Mouse (Mus musculus) heart, adult 9 months (tissue): ENCODE data around the gene Cebpa.

Experiments
- DNase-seq, 2 experiments: peaks; one replicate each; pipeline ENCODE4 v3.0.0; 2022; ENCODE audit warnings: low spot score in 2 of 2

The Cebpa gene

DNA sequence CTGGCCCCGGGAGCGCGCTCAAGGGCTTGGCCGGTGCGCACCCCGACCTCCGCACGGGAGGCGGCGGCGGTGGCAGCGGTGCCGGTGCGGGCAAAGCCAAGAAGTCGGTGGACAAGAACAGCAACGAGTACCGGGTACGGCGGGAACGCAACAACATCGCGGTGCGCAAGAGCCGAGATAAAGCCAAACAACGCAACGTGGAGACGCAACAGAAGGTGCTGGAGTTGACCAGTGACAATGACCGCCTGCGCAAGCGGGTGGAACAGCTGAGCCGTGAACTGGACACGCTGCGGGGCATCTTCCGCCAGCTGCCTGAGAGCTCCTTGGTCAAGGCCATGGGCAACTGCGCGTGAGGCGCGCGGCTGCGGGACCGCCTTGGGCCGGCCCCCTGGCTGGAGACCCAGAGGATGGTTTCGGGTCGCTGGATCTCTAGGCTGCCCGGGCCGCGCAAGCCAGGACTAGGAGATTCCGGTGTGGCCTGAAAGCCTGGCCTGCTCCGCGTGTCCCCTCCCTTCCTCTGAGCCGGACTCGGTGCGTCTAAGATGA lies 1.1 kb downstream of the Cebpa start:
- DNase-seq, result peak; percentile 40 to 42

DNA sequence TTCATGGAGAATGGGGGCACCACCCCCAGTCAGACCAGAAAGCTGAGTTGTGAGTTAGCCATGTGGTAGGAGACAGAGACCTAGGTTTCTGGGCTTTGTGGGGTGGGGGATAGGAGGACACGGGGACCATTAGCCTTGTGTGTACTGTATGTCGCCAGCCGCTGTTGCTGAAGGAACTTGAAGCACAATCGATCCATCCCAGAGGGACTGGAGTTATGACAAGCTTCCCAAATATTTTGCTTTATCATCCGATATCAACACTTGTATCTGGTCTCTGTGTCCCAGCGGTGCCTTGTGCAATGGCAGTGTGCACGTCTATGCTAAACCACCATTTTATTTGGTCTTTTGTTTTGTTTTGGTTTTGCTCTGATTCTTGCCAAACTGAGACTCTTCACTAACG lies 2.1 kb downstream of the Cebpa start:
- no peak for DNase-seq

DNA sequence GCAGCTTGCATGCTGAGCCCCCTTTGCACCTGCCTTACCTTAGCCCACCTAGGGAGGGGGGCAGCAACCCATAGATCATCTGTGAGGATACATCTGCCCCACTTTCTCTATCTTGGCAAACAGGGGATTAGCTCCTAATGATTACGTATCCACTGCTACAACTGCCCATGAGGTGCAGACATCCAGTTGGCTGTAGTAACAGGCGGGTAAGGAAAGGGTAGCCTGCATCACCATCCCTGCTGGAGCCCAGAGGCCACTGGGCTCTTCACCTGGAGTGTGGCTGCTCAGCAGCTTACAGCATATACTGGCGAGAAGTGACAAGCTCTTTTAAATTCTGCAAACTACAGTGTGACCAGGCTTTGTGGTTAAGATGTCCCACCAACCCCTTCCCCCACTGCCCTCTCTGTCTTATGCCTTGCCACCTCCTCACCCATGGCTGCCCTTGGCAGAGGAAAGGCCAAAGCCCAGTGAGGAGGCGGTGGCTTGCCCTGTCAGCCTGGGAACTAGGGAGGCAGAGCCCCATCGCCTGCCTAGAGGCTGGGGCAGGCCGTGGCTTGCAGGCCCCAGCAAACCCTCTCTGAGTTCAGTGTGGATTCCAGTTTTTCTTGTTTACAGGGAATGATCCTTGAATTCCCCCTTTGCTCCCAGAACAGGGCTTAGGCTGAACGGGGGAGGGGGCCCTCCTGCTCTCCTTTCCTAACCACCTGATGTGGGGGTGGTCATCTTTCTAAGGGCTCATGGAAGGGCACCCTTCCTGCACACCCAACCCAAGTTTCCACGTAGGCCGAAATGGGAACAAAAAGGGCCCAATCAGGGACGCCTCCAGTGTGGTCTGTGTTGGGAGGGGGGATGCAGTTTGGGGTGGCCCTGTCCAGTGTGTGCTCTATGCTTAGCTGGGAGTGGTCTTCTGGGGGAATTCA lies 3.6 kb downstream of the Cebpa start:
- no peak for DNase-seq

DNA sequence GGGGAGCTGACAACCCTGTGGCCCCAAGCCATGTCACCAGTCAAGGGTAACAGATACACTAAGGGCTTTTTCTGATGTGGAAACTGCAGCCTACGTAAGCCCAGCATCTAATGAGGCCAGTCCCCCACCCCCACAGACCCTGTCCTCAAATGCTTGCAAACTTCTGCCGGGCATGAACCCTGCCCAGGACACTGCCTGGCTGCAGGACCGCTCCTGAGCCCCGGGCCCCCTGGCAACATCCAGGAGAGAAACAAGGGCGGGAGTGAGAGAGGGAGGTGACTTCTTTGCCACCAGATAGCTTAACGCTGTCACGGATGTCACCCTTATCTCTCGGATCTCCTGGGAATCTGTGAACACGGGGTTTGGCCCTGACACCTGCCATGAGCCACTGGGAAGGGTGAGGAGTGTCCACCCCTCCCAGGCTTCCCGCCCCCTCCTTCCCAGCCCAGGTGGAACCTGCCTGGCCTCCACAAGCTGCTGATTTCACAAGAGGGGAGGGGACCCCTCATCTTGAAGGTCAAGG lies 4.4 kb downstream of the Cebpa start:
- DNase-seq, result no peak

DNA sequence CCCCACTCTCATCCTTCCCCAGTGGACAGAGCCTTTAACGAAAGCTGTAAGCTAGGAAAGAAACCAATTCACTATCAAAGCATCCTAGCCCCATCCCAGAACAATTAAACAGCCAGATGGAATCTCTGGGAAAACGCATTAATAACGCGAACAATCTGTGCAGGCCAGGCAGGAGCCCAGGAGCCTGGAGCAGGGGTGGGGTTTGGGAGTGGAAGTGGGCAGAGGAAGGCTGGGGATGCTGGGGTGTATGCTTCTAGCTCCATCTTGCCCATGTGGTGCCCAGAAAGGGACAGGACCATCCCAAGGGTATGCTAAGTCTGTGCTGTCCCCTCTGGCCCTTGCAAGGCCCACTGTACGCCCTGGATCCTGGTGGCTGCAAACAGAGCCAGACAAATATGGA lies 5.1 kb downstream of the Cebpa start:
- no peak for DNase-seq

DNA sequence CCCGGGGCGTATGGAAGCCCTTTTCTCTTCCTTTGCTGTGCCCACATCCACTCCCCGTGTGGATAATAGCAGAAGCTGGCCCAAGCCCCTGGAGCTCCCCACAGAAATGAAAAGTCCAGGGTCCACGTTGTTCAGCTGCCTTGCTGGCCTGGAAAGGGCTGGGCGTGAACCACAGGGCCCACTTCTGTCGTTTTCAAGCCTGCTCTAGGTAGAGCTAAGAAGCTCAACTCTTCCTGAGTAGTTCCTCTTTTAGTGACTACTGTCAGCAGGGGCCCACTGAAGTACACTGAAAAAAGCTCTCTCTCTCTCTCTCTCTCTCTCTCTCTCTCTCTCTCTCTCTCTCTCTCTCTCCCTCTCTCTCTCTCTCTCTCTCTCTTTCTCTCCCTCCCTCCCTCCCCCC lies 5.7 kb downstream of the Cebpa start:
- DNase-seq, result no peak

DNA sequence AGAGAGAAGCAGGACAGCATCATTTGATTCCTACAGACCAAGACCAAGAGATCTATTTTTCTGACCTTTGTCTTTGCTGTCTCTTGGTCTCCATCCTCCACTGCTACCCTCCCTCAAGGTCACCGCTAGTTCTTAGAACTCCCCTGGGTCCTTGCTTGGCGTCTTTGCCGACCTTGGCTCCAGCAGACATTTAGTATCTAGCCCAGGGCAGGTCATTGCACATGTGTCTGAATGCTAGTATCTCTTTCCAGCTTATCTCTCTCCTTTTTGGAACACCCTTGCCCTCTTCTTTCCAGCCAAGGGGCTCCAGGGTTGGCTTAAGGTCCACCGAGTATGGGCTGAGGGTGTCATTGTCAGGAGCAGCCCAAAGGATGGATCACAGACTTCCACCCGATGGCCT lies 6.9 kb downstream of the Cebpa start:
- no peak for DNase-seq

DNA sequence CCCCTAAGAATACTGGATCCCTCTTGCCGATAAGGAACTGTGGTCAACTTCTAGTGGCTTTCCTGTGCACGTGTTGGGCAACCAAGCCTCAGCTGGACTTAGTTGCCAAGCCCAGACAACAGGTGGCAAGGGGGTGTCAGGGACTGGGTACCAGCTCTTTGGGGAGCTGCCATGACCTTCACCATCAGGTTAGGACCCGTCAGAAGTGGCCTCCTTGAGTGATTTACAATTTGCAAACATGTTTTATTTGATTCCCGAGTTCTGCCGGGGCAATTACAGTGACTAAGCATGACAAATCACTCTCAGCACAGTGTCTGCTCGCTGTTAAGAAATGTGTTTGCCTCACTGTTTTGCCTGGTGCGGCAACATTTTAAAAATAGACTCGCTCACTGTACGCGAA lies 7.9 kb downstream of the Cebpa start:
- DNase-seq, result no peak

DNA sequence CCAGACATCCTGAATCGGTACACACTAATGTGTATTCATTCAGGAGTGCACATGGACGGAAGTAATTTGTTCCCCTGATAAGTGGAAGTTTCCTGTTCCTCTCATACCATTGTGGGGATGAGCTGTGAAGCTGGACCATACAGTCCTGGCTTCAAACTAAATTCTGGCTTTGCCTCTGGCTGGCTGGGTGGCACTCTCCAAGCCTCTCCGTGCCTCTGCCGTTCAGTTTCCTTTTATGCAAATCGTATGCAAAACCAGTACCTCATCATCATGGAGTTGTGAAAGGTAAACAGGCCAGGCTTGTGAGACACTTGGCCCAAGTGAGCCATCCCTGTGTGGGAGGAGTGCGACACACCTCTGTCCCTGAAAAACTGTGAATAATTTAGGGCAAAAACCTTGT lies 8.6 kb downstream of the Cebpa start:
- no peak for DNase-seq

DNA sequence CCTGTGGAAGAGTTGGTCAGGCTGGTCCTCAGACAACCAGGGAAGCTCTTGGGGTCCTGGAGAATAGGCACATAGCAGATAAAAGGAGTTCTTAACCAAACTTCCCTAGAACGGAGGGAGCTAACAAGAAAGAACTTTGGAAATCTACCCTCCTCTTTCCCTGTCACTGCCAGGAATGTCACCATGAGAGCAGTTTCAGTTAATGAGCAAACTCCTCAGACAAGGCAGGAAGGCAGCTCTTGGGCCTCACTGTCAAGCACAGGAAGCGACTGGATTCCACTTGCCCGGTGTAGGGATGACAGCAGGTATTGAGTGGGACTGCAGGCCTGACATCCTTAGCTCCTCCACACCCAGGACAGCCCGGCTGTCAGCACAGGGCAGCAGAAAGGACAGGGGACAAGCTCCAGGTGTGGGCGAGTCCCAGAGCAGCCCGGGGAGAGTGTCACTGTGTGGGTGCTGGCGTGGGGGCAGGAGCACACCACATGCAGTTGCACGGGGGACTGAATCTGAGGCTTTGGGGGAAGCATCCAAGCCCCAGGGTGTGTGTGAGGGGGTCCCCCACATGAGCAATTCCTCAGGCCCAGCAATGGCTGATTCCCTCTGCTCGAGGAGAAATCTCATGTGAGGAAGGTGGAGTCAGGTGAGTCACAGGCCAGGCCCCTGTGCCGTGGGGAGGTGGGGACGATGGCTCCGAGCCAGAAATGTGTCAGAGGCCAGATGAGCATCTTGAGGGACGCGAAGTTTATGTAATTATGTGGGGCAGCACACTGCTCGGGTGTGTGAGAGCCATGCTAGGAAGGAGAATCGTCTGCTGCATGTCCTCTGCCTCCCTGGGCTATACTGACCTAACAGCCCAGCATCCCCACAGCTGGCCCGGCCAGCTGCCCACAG lies 9.8 kb downstream of the Cebpa start:
- DNase-seq, result no peak

DNA sequence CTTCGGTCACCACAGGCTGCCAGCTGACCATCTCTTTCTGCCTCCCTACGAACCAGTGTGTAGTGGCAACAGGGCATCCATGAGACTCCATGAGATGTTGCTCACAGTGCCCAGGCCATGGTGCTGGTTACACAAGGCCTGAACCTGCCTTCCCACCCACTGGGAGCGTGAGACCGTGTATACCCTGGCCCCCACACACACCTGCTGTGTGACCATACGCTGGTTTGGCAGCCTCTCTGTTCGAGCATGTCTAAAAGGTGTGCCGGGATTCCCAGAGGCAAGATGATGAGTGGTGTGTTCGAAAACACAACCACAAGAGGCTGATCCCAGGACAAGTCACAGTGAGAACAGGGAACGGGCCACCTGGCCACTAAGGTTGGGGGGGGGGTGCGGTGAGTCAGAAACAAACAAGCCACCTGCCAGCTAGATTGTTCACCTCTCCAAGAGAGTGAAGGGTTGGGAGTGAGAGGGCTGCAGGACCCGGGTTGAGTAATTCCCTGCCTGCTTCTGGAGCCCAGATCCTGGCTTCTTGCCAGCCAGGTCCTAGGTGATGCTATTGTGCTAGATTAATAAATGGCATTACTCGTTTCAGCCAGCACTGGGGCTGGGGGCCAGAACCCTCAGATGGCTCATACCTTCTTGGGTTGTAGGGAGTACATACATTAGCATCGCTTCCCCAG lies 11.1 kb downstream of the Cebpa start:
- no peak for DNase-seq

DNA sequence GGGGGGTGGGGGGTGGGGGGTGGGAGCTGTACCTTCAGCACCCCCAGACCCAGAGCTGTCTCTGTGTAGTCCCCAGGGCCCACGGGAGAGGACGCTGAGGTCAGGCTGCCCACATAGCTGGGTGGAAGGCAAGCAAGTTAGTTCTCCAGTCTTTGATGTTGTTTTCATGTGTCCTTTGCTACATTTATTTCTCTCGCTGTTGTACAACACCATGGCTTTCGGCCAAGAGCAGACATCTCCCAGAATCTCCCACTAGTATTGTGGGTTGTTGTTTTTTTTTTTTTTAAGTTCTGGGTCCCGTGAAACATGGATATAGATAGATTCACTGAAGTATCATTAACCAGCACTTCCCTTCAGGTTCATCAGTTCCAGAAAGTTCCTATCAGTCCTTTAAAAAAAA lies 11.8 kb downstream of the Cebpa start:
- DNase-seq, result no peak

DNA sequence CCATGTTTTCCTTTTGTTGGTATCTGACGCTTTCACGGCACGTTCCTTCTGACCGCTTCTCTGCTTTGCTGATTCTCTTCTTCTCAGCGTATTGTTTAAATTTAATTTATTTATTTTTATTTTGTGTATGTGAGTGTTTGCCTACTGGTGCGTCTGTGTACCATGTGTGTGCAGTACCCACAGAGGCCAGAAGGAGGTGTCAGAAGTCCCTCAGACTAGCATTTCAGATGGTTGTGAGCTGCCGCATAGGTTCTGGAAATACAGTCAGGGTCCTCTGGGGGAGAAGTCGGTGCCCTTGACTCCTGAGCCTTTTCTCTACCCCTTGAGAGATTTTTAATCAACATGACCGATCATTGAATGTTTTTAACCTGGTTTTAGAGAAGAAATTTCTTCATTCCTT lies 12.5 kb downstream of the Cebpa start:
- no peak for DNase-seq

DNA sequence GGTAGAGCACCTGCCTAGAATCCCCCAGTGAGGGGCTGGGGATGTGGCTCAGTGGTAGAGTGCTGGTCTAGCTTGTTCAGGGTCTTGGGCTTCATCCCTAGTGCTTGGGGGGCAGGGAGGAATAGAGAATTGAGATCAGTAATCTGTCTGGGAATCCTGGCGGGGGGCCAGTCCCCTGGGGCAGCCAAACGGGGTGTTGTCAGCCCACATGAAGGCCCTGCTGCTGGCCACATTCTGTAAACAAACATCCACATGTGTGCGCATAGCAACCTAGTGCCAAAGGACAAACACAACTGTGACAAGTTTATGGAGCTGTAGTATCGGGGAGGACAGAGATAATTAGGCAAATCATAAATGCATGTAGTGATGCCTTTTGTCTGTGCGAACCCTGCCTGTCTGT lies 15.5 kb downstream of the Cebpa start:
- DNase-seq, result no peak

DNA sequence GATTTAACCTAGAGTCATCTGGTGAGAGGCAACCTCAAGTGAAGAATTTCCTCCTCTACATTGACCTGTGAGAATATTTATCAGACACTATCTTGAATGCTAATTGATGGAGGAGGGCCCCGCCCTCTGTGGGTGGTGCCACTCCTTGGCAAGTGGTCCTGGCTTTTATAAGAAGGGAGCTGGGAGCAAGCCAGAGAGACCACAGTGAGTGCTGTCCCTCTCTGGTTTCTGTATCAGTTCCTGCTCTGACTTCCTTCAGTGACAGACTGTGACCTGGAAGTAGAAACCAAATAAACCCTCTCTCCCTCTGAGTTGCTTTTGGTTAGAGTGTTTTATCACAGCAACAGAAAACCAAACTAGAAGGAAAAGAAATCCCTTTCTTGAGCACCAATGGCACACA lies 18.4 kb downstream of the Cebpa start:
- DNase-seq, result no peak

DNA sequence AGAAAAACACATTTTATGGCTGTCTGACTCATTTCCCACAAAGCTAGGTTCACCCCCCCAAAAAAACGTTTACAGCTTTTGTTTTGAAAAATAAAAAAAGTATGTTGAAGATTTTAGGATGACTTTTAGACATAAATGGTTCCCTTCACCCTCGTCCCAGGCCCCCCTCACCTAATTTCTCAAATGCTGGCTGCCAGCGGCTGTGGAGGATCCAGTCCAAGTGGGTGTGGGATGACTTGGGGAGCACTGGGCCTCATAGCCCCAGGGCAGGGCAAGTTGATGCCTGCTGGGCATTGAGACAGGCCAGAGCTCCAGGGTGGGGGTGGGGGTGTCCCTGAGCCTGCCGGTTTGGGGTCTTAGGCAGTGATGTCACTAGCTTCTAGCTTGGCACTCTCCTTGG lies 19.4 kb downstream of the Cebpa start:
- no peak for DNase-seq

DNA sequence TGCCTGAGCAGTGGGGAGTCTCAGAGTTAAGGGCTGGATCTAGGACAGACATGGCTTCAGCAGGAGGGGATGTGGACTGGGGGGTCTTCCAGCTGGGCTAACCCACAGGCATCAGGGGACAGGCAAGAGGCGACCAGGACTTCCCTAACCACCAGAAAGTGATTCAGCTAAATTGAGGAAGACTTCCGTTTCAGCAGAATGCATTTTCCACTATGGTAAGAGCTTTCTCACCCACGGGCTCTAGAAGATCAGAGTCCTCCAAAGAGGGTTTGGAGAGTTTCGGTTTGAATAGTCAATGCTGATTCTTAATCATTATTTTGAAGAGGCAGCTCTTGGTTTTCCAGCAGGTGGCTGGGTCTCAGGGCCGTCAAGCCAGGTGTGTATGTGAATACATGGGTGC lies 20.8 kb downstream of the Cebpa start:
- no peak for DNase-seq

DNA sequence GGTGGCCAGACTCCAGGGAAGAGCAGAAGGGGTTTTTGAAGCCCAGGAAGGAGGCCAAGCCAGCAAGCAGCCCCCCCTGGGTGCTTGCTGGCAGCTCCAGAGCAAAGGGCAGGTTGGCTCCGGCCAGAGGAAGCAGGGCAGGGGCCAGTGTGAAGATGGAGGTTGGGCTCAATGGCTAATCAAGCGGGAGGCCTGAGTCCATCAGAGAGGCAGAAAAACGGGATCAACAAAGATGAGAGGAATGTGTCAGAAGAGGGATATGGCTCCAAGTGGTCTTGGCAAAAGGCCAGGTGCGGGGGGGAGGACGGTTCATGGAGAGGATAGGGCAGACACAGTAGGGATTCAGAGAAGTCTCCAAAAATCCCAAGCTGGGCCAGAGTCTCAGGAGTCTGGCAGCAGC lies 22.4 kb downstream of the Cebpa start:
- DNase-seq, result no peak

DNA sequence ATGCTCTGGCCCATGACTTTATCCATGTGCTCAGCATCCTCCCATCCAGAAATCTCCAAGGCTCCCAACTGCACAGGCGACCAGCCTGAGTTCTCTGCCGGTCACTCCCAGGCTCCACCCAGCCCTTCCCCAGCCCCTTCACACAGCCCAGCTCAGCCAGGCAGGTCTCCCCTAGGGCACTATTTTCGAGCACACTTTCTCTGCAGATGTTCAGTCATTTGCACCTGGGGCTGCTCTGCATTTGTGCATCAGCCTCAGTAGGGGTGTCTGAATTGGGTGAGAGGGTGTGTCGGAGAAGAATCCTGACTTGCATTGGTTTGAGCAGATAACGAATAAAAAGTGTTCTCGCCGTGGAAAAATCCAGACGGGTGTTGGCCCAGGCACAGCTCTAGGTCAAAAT lies 23.4 kb downstream of the Cebpa start:
- DNase-seq, result no peak

DNA sequence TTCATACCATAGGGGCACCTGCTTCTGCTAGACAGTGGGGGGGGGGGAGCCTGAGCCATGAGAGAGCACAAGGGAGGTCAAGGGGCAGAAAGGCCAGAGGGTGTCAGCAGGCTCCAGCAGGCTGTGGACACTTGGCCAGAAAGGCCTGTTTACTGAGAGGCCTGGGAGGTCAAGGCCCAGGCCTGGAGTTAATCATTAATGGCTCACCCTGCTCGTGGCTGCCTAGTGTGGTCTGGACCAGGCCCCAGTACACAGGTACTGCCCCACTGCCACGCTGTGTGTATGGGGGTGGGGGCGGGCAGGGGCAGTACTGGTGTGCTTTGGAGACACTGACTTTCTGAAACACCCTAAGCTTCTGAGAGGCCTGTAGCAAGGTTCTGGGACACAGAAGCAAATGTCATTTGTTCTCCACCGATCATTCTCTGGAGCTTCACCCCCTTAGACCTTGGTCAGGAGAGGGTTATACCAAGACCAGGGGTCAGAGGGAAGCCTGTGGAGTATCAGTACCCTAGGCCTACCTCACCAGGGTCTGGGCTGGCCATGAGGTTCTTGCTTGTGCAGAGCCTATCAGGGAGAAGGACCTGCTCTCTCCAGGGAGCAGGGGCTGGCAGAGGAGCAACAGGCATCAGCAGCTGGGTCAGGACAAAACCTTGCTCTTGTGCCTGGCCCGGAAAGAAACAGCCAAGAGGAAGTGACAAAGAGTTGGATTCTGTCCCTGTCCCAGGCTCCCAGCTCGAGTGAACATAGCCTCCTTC lies 24.9 kb downstream of the Cebpa start:
- DNase-seq, result no peak

DNA sequence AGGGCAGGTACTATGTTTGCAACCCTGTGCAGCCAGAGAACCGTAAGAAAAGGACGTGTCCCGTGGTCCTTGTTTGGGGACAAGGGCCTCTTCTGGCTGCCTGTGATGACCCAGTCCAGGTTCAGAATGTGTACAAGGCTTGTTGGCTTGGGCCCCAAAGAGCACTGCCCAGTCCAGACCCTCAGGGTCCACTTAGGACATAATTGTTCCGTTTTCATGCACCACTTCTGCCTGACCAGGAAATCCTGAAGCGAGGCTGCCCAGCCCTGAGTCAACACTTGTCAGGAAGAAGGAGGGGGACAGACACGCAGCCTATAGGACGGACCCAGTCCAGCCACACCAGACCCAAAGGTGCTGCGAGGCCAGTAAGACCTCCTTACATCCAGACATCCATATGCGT lies 26.0 kb downstream of the Cebpa start:
- DNase-seq, result no peak
